Mouse (Mus musculus) macrophage (primary cell): ENCODE measurements around the gene Zfp202. TPM values are rescaled to one million over a fixed set of nuclear protein-coding genes. Genes with fewer than 3 reads are reported as not detected.

ENCODE experiments used
- H3K27ac ChIP-seq: fragments of 350-480 bp; formaldehyde crosslinking; 2 replicates; pipeline ENCODE4 v1.9.0; 2021
- H3K36me3 ChIP-seq: fragments of 350-480 bp; formaldehyde crosslinking; 2 replicates; pipeline ENCODE4 v1.9.0; 2021; ENCODE audit errors: inconsistent target
- H3K4me3 ChIP-seq: fragments of 350-480 bp; formaldehyde crosslinking; 2 replicates; pipeline ENCODE4 v1.9.0; 2021; ENCODE audit errors: inconsistent target
- H3K79me2 ChIP-seq: fragments of 350-480 bp; formaldehyde crosslinking; 2 replicates; pipeline ENCODE4 v1.9.0; 2021; ENCODE audit errors: inconsistent target
- WGBS: methylation state at CpG from one replicate; pipeline ENCODE4 v1.1.7; 2026; ENCODE audit warnings: inconsistent platforms; ENCODE audit not compliant: missing documents; 5-methylcytosine and 5-hydroxymethylcytosine counted together
- polyA plus RNA-seq: library from polyadenylated mRNA; stranded (reverse); fragments of 250-400 nt; gene quantifications from 3 replicates; pipeline ENCODE4 v1.2.4, GENCODE M21; 2018; ENCODE audit warnings: inconsistent platforms

Zfp202 gene
- polyA plus RNA-seq, 1 experiment from 2014 or later, result 4.8 TPM

GRCm38 (mm10) chr9:40249106-40249505 is 57.0 kb downstream of the Zfp202 start:
- Histone ChIP-seq H3K27ac (no peak overlapping the region), H3K36me3 (no peaks in the 10 kb centered on the region), H3K4me3 (no peak overlapping the region), H3K79me2 (no peaks in the 10 kb centered on the region)
- 57% methylated on average over 1 of the region's 1 CpGs for WGBS

GRCm38 (mm10) chr9:40252459-40252858 is 60.3 kb downstream of the Zfp202 start:
- Histone ChIP-seq H3K27ac (no peak overlapping the region), H3K79me2 (no peaks in the 10 kb centered on the region), H3K4me3 (no peak overlapping the region), H3K36me3 (no peaks in the 10 kb centered on the region)
- WGBS, result 56% methylated on average over 3 of the region's 3 CpGs

Other genes with a start within 250 kb of the Zfp202 start
- gene Olfr975, start 240.3 kb upstream of the Zfp202 start, polyA plus RNA-seq, result not detected in 3 replicates
- gene Olfr976, start 231.2 kb upstream of the Zfp202 start, polyA plus RNA-seq, result not detected in 3 replicates
- not detected in 3 replicates for gene Olfr978, start 200.2 kb upstream of the Zfp202 start, polyA plus RNA-seq
- gene Olfr979, start 188.9 kb upstream of the Zfp202 start, polyA plus RNA-seq, result not detected in 3 replicates
- not detected in 3 replicates for gene Olfr980, start 182.7 kb upstream of the Zfp202 start, polyA plus RNA-seq
- gene Olfr981, start 170.9 kb upstream of the Zfp202 start, polyA plus RNA-seq, result not detected in 3 replicates
- gene Olfr982, start 118.5 kb upstream of the Zfp202 start, polyA plus RNA-seq, result not detected in 3 replicates
- not detected in 3 replicates for gene Olfr983, start 98.7 kb upstream of the Zfp202 start, polyA plus RNA-seq
- gene Olfr984, start 78.1 kb upstream of the Zfp202 start, polyA plus RNA-seq, result not detected in 3 replicates
- gene Olfr985, start 62.1 kb upstream of the Zfp202 start, polyA plus RNA-seq, result not detected in 3 replicates
- not detected in 3 replicates for gene Tmem225, start 44.2 kb upstream of the Zfp202 start, polyA plus RNA-seq
- not detected in 3 replicates for gene Olfr986, start 11.4 kb upstream of the Zfp202 start, polyA plus RNA-seq
- gene Scn3b, start 76.9 kb downstream of the Zfp202 start, polyA plus RNA-seq, result 2.1 to 5.9 TPM (median 5.8 TPM) in 3 replicates